Mouse (Mus musculus): ENCODE data around the gene Cacna1b.

The Cacna1b gene

GRCm38 (mm10) chr2:24642834-24643233 lies 120.1 kb downstream of the Cacna1b start:
- DNase-seq, result no peak

- no peak for DNase-seq
These were observed 124.6 kb downstream of the Cacna1b start for GRCm38 (mm10) chr2:24638102-24638954.

GRCm38 (mm10) chr2:24633645-24634044 lies 129.3 kb downstream of the Cacna1b start:
- DNase-seq, result no peak

- no peak for DNase-seq
These were observed 145.8 kb downstream of the Cacna1b start for GRCm38 (mm10) chr2:24617141-24617540.

GRCm38 (mm10) chr2:24609789-24610188 lies 153.2 kb downstream of the Cacna1b start:
- DNase-seq, result no peak

GRCm38 (mm10) chr2:24608765-24609138 lies 154.2 kb downstream of the Cacna1b start:
- DNase-seq, result no peak

GRCm38 (mm10) chr2:24607905-24608764 lies 154.8 kb downstream of the Cacna1b start:
- no peak for DNase-seq

- DNase-seq, result no peak
These were observed 156.4 kb downstream of the Cacna1b start for GRCm38 (mm10) chr2:24606531-24606930.

- DNase-seq, result no peak
These were observed 157.9 kb downstream of the Cacna1b start for GRCm38 (mm10) chr2:24605096-24605495.

- DNase-seq, result no peak
These were observed 173.5 kb downstream of the Cacna1b start for GRCm38 (mm10) chr2:24589426-24589825.

- DNase-seq, result no peak
These were observed 175.0 kb downstream of the Cacna1b start for GRCm38 (mm10) chr2:24587999-24588398.

- DNase-seq, result peak; percentile 25
These were observed 188.3 kb downstream of the Cacna1b start for GRCm38 (mm10) chr2:24574616-24575015.

- no peak for DNase-seq
These were observed 192.0 kb downstream of the Cacna1b start for GRCm38 (mm10) chr2:24570917-24571316.

- DNase-seq, result no peak
These were observed 194.4 kb downstream of the Cacna1b start for GRCm38 (mm10) chr2:24568555-24568954.

GRCm38 (mm10) chr2:24562547-24563290 lies 200.2 kb downstream of the Cacna1b start:
- DNase-seq, result no peak

GRCm38 (mm10) chr2:24561946-24562345 lies 201.0 kb downstream of the Cacna1b start:
- no peak for DNase-seq

- DNase-seq, result no peak
These were observed 202.8 kb downstream of the Cacna1b start for GRCm38 (mm10) chr2:24560201-24560600.

GRCm38 (mm10) chr2:24556347-24556746 lies 206.6 kb downstream of the Cacna1b start:
- no peak for DNase-seq

GRCm38 (mm10) chr2:24553962-24554361 lies 209.0 kb downstream of the Cacna1b start:
- no peak for DNase-seq
